Mouse (Mus musculus): Measurements from ENCODE around the gene Tia1.

DNA sequence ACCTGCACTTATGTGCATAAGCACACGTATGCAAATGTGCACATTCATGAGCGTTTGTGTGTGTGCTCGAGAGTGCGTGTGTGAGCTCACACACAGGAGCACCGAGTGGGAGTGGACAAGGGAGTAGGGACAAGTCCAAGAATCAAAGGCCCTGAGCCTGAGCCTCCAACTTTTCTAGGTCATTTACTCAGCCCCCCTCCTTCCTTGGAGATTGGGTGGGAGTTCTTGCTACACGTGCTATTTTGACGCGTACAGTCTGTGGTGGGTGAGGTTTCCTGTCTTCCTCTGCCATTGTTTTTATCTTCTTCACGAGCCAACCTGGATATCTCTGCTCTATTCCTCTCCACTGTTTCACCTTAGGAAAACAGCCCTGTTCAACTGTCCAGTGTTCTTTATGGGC is 47.1 kb upstream of the Tia1 start:
- TF ChIP-seq CTCF (IDR thresholded peaks at IDR 0.05; ENCODE audit: borderline replicate concordance, insufficient read depth, low read depth, low read length) (no peak), POLR2A (IDR thresholded peaks at IDR 0.05; ENCODE audit: borderline replicate concordance, insufficient read depth, low read length) (no peak)

Data from cerebellum, adult 2 months (tissue).